Mouse (Mus musculus): ENCODE data around the gene Alox12b. TPM values are rescaled to one million over a fixed set of nuclear protein-coding genes. Genes with fewer than 3 reads are reported as not detected.
A peak's percentile ranks its signal among the peaks of the same experiment; 100 is the strongest.

The Alox12b gene
- total RNA-seq, 2 experiments from 2014 or later, result not detected

- no peak for DNase-seq
- intact Hi-C loops (cut with DNase I), result no loop called here
These were observed 3.0 kb upstream of the Alox12b start for GRCm38 (mm10) chr11:69153831-69154230.

DNA sequence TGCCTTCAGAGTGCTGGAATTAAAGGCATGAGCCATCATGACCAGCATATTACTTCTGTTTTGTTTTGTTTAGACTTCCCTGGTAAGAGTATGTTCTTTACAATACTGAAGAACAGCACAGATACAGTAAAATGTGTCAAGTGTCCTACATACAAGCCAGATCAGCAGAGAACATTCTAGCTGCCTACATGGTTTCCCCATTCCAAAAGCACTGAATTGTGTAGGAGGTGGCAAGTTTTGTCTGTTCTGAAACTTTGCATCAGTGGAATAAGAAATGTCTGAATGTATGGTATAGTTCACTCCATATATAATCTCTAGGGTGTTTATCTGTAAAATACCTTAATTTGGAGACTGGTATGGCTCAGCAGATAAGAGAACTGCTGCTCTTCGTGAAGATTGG, 1.4 kb upstream of the Alox12b start:
- no peak for DNase-seq
- intact Hi-C loops (cut with DNase I), result no loop called here

DNA sequence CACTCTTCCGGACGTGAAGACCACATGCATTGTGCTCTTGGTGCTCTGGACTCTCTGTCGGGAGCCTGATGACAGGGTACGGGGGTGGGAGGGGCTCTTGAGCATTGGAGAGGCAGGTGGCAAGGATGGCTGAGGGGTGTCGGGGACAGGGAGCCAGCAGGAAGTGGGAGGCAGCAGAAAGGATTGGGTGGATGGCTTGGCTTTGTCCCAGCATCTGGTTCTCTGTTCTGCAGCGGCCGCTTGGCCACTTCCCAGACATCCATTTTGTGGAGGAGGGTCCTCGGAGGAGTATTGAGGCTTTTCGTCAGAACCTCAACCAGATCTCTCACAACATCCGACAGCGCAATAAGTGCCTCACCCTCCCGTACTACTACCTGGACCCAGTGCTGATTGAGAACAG, 12.5 kb downstream of the Alox12b start:
- intact Hi-C loops (cut with DNase I), result no loop called here
- no peak for DNase-seq

DNA sequence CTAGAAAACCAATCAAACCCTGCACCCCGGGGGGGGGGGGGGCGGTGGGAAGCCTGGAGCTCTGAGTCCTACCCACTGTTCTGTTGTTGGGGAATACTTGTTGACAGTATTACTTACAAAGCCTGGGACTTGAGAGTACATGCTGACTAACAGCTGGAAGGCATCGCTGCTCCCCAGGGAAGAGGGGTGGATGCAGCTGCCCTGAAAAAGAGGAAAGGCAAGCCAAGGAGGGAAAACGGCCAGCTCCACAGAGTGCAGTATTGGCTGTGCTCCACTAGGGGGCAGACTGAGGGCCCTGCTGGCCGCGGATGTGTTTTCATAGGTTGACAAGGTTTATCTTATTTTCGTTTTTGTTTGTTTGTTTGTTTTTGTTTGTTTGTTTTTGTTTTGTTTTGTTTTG, 14.8 kb downstream of the Alox12b start:
- peak; percentile 83 to 88 for DNase-seq
- intact Hi-C loops (cut with DNase I), result no loop called here

GRCm38 (mm10) chr11:69172606-69173005, 15.8 kb downstream of the Alox12b start:
- DNase-seq, result no peak
- intact Hi-C loops (cut with DNase I), result no loop called here

GRCm38 (mm10) chr11:69174722-69175121, 17.9 kb downstream of the Alox12b start:
- no peak for DNase-seq
- intact Hi-C loops (cut with DNase I), result no loop called here

GRCm38 (mm10) chr11:69178525-69178924, 21.7 kb downstream of the Alox12b start:
- intact Hi-C loops (cut with DNase I), result no loop called here
- DNase-seq, result no peak

DNA sequence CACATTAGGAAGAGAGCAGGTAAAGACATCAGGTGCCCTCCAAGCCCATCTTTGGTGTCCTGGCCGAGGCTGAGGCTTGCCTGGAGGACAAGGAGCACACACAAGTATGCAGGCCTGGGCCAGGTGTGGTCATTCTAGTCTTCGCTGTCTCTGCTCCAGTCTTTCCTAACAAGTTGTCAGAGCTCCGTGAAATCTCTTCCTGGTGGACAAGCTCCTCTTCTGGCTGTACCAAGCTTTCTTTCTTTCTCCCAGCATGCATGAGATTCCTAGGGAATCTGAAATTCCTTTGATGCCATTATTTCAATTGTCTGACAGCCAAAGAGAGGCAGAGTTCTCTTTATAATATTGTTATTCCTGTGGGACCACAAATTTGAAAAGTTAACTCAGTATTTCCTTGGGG, 22.7 kb downstream of the Alox12b start:
- intact Hi-C loops (cut with DNase I), result no loop called here
- DNase-seq, result no peak

DNA sequence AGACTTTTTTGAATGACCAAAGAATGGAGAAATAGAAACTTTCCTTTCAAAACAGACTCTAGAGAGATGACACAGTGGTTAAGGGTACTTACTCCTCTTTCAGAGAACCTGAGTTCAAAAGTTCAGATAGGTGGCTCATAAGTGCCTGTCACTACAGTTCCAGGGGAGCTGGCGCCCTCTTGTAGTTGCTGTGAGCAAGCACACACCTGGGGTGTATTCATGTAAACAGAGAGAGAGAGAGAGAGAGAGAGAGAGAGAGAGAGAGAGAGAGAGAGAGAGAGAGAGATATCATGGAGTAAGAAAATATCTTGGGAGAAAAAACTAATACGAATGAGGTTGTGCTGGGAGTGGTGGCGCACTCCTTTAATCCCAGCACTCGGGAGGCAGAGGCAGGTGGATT, 23.3 kb downstream of the Alox12b start:
- intact Hi-C loops (cut with DNase I), result no loop called here
- DNase-seq, result no peak

GRCm38 (mm10) chr11:69185031-69185430, 28.2 kb downstream of the Alox12b start:
- intact Hi-C loops (cut with DNase I), result no loop called here

GRCm38 (mm10) chr11:69185936-69186335, 29.1 kb downstream of the Alox12b start:
- peak in 1 of 2 experiments; percentile 10 for DNase-seq
- intact Hi-C loops (cut with DNase I), result no loop called here

More at GRCm38 (mm10) chr11:69185031-69185430, 28.2 kb downstream of the Alox12b start:
- DNase-seq, result peak in 1 of 2 experiments; percentile 9

- intact Hi-C loops (cut with DNase I), result loop anchor here (1.0 to 5.0 kb wide), 2 partner anchors 52 to 194 kb away; no protein-coding TSS in a partner anchor
- DNase-seq, result no peak
These were observed 36.1 kb downstream of the Alox12b start for GRCm38 (mm10) chr11:69192840-69193239.

- intact Hi-C loops (cut with DNase I), result no loop called here
- DNase-seq, result no peak
These were observed 40.0 kb downstream of the Alox12b start for GRCm38 (mm10) chr11:69196766-69197165.

DNA sequence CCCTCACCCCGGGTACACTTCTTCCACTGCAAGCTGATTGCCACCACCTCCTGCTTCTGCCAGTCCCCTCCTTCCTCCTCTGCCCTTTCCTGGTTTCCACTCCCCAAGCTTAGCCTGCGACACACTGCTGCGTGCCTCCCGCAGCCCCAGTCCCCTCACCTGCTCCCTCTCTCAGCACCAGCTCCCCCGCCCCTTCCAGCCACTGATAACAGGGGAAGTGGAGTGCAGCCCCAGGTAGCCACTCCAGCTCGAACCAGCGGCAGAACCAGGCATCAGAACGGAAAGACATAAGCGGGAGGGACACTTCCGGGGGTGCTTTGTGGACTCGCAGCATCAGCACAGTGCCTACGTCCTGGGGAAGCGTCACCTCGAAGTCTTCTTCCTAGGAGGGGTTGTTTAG, 40.4 kb downstream of the Alox12b start:
- DNase-seq, result no peak
- intact Hi-C loops (cut with DNase I), result no loop called here

GRCm38 (mm10) chr11:69197743-69198142, 41.0 kb downstream of the Alox12b start, which contains the start of gene Alox8:
Gene Alox8, minus strand, starts transcription at chr11:69197843.
- intact Hi-C loops (cut with DNase I), result no loop called here
- no peak for DNase-seq

GRCm38 (mm10) chr11:69199251-69199650, 42.5 kb downstream of the Alox12b start:
- intact Hi-C loops (cut with DNase I), result no loop called here
- no peak for DNase-seq

- no peak for DNase-seq
- intact Hi-C loops (cut with DNase I), result no loop called here
These were observed 43.4 kb downstream of the Alox12b start for GRCm38 (mm10) chr11:69200231-69200630.

DNA sequence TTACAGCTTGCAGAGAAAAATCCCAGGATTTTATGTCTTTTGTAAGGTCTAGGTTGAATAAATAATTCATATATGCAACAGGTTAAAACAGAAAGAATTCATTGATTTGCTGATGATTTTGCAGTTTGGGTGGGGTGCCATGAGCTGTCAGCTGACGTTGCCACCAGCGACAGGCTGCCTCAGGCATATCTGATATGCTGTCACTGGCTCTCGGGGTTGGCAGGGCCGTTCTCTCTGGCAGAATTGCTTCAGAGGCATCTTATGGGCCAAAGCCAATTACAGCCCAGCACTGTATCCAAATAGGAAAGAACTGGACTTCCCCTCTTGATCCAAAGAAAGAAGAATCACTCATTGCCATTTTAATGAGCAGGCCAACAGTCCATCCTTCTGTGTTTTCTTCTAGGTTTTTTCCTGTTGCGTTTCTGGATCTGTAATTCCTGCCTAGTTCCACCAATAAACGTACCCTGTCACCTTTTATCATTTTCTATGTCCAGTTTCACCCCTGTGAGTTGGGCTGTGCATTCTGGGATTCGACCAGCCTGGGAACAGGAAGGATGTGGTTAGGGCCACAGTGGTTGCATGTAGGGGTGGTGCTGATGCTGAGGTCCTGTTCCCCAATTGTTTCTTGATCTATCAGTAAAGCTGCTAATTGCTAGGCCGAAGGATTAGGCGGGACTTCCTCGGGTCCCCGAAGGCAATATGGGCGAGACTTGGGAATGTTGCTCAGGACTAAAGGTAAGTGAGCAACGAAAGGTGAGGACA, 45.9 kb downstream of the Alox12b start:
- intact Hi-C loops (cut with DNase I), result no loop called here
- DNase-seq, result no peak

GRCm38 (mm10) chr11:69211431-69211830, 54.6 kb downstream of the Alox12b start:
- DNase-seq, result no peak
- intact Hi-C loops (cut with DNase I), result no loop called here

GRCm38 (mm10) chr11:69217411-69217810, 60.6 kb downstream of the Alox12b start:
- no peak for DNase-seq
- intact Hi-C loops (cut with DNase I), result no loop called here

DNA sequence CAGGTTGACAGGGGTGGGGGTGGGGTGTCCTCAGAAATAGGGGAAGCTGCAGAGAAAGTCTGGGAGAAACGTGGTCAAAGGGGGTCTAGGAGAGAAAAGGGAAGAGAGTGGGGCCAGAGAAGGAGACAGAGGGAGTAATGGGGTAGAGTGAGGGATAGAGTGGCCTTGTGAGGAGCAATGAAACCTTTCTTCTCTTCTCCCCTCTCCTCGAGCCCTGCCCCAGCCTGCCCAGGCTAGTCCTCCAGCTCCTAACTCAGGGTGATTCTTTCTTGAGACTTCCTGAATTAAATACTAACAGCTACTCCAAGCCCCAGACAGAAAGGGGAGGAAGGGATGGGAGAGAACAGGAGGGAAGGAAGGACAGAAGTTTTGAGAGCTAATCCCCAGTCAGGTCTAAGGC, 61.9 kb downstream of the Alox12b start:
- no peak for DNase-seq
- intact Hi-C loops (cut with DNase I), result no loop called here
